Mouse (Mus musculus) liver, postnatal 0 days (tissue): ENCODE results near the gene Fut8.

Experiments
- CTCF ChIP-seq: sonication (generic); IDR thresholded peaks from 2 replicates; pipeline ENCODE4 v1.5.1; 2016; ENCODE audit warnings: antibody characterized with exemption, low read depth
- EP300 ChIP-seq: IDR thresholded peaks from 2 replicates; pipeline ENCODE4 v1.6.1; 2016; ENCODE audit warnings: antibody characterized with exemption, low read depth, mild to moderate bottlenecking

GRCm38 (mm10) chr12:77235958-77236357, 2.0 kb upstream of the Fut8 start:
- TF ChIP-seq EP300 (no peak), CTCF (no peak)
